Mouse (Mus musculus): ENCODE results near the gene Agr2. TPM values are rescaled to one million over a fixed set of nuclear protein-coding genes. Genes with fewer than 3 reads are reported as not detected.

Agr2 gene
- polyA plus RNA-seq, 1 experiment from 2014 or later: 1.5 TPM

GRCm38 (mm10) chr12:36042348-36042778, 49.7 kb downstream of the Agr2 start, which contains the start of gene Tspan13:
TSS of gene Tspan13 (minus strand) at chr12:36042500.
- WGBS: 0% methylated on average over 30 of the region's 35 CpGs
- H3K36me3 ChIP-seq (ENCODE audit: poor library complexity, severe bottlenecking): no peaks in the 10 kb centered on the region
- H3K9ac ChIP-seq: peak within 1 kb of the TSS; percentile 98
- H3K27me3 ChIP-seq: no peaks in the 10 kb centered on the region
- H3K4me1 ChIP-seq: peaks cover 21% of the 10 kb centered on the region
- peak within 1 kb of the TSS; percentile 68 for H3K4me2 ChIP-seq
- H3K4me3 ChIP-seq: peak within 1 kb of the TSS; percentile 95
- H3K27ac ChIP-seq: peak within 1 kb of the TSS; percentile 90
- no peaks in the 10 kb centered on the region for H3K9me3 ChIP-seq (replicated peaks)
- ATAC-seq: peak; percentile 98

DNA sequence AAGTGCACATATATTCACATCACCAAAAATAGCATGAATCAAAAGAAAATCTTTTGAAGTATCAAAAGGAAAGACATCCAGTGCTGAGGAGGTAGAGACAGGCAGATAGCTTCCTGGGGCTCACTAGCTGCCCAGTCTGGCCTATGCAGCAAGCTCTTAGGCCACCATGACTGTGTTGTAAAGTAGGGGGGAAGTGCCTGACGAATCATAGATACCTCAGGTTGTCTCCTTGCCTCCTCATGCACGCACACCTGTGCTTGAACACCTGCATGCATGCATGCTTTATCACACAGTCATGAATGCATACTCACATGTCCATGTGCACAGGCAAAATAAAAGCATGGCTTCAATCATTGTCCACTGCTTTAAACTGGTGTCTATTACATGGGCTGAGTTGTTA, 52.0 kb downstream of the Agr2 start:
- no peaks in the 10 kb centered on the region for H3K9me3 ChIP-seq (replicated peaks)
- no peak for ATAC-seq
- H3K36me3 ChIP-seq (ENCODE audit: poor library complexity, severe bottlenecking): no peaks in the 10 kb centered on the region
- H3K4me3 ChIP-seq: no peak overlapping the region
- H3K9ac ChIP-seq: no peak overlapping the region
- no peak overlapping the region for H3K4me2 ChIP-seq
- peaks cover 17% of the 10 kb centered on the region for H3K4me1 ChIP-seq
- no peaks in the 10 kb centered on the region for H3K27me3 ChIP-seq
- 81% methylated on average over 2 of the region's 2 CpGs for WGBS
- no peak overlapping the region for H3K27ac ChIP-seq

DNA sequence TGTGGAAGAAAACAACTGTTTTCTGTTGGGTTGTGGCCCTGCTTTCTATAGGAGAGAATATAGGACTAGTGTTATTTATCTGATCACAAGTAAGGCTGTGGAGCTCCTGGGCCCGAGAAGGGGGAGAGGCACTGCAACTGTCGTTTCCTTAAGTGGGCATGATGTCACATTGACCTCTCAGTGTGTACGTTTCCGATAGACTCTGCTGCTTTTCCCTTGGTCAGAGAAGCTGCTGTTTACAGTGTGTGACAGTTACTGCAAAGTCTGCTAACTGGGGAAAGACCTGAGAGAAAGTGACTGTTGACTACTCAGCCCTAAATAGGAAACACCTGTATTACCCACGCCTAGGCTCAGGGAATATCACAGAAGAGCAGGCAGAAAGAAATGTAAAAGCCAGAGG, 53.5 kb downstream of the Agr2 start:
- no peak overlapping the region for H3K27ac ChIP-seq
- ATAC-seq: no peak
- WGBS: 63% methylated on average over 5 of the region's 5 CpGs
- no peaks in the 10 kb centered on the region for H3K36me3 ChIP-seq (ENCODE audit: poor library complexity, severe bottlenecking)
- no peaks in the 10 kb centered on the region for H3K27me3 ChIP-seq
- peaks cover 2% of the 10 kb centered on the region for H3K4me1 ChIP-seq
- H3K9me3 ChIP-seq (replicated peaks): no peaks in the 10 kb centered on the region
- no peak overlapping the region for H3K9ac ChIP-seq
- H3K4me3 ChIP-seq: no peak overlapping the region
- no peak overlapping the region for H3K4me2 ChIP-seq

DNA sequence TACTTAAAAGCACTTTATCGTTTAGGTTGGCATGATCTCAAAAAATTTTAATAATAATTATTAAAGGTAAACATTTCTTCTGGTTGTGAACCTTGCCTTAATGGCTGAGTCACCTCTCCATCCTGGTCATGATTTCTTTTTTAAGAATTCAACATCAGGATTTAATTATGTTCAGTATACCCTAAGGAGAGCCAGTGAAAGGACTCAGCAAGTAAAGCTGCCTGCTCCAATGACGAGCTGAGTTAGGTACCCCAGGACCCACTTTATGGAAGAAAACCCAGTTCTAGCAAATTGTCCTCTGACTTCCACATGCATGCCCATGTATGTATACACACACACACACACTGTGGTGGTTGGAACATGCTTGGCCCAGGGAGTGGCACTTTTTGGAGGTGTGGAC, 54.9 kb downstream of the Agr2 start:
- no peaks in the 10 kb centered on the region for H3K9me3 ChIP-seq (replicated peaks)
- H3K27me3 ChIP-seq: no peaks in the 10 kb centered on the region
- no peak overlapping the region for H3K4me3 ChIP-seq
- no peaks in the 10 kb centered on the region for H3K4me1 ChIP-seq
- H3K9ac ChIP-seq: no peak overlapping the region
- H3K27ac ChIP-seq: no peak overlapping the region
- no peaks in the 10 kb centered on the region for H3K36me3 ChIP-seq (ENCODE audit: poor library complexity, severe bottlenecking)
- no peak for ATAC-seq
- 77% methylated on average over 2 of the region's 2 CpGs for WGBS
- H3K4me2 ChIP-seq: no peak overlapping the region

DNA sequence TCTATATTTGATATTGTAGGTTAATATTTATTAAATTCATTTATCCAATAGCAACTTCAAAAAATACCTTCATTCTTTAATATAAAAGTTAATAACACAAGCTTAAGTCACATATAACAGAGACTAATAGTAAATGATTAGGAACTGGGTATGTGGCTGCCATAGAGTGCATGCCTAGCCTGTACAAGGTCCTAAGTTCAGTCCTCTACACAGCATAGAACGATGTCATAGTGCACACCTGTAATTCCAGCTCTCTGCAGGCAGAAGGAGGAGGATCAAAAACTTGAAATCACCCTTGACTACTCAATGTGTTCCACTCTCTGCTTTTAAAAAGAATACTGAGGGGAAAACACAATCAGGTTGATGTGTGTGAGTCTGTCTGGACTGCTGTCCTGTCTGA, 57.6 kb downstream of the Agr2 start:
- H3K4me1 ChIP-seq: no peaks in the 10 kb centered on the region
- 79% methylated on average over 1 of the region's 1 CpGs for WGBS
- no peak overlapping the region for H3K27ac ChIP-seq
- no peaks in the 10 kb centered on the region for H3K36me3 ChIP-seq (ENCODE audit: poor library complexity, severe bottlenecking)
- no peak for ATAC-seq
- H3K4me2 ChIP-seq: no peak overlapping the region
- H3K9me3 ChIP-seq (replicated peaks): no peaks in the 10 kb centered on the region
- H3K9ac ChIP-seq: no peak overlapping the region
- no peak overlapping the region for H3K4me3 ChIP-seq
- no peaks in the 10 kb centered on the region for H3K27me3 ChIP-seq

Other genes with a start within 250 kb of the Agr2 start
- not detected in 2 replicates for gene Agr3, start 67.3 kb upstream of the Agr2 start, polyA plus RNA-seq (2015; fragmentation: Nextera tagmentation; extraction: Ambion mirVana)
- gene Tspan13, start 49.6 kb downstream of the Agr2 start, polyA plus RNA-seq (2015; fragmentation: Nextera tagmentation; extraction: Ambion mirVana): 272 and 274 TPM in 2 replicates
- 41.4 and 42.5 TPM in 2 replicates for gene Ankmy2, start 164.2 kb downstream of the Agr2 start, polyA plus RNA-seq (2015; fragmentation: Nextera tagmentation; extraction: Ambion mirVana)
- 399 and 418 TPM in 2 replicates for gene Bzw2, start 165.2 kb downstream of the Agr2 start, polyA plus RNA-seq (2015; fragmentation: Nextera tagmentation; extraction: Ambion mirVana)